Mouse (Mus musculus) 416B (cell line): ENCODE measurements around the gene Adcy5.

Experiments used
- DNase-seq: peaks from one replicate; pipeline ENCODE4 v3.0.0; 2011; ENCODE audit warnings: low read depth

Adcy5 gene

GRCm38 (mm10) chr16:35270353-35270934 is 115.8 kb downstream of the Adcy5 start:
- peak; percentile 77 for DNase-seq

GRCm38 (mm10) chr16:35270945-35271344 is 116.3 kb downstream of the Adcy5 start:
- DNase-seq = no peak

- peak; percentile 59 for DNase-seq
Measured at GRCm38 (mm10) chr16:35271572-35271971, 116.9 kb downstream of the Adcy5 start.

GRCm38 (mm10) chr16:35272417-35272816 is 117.7 kb downstream of the Adcy5 start:
- DNase-seq = peak; percentile 6

GRCm38 (mm10) chr16:35278166-35278565 is 123.5 kb downstream of the Adcy5 start:
- no peak for DNase-seq

GRCm38 (mm10) chr16:35282456-35282855 is 127.8 kb downstream of the Adcy5 start:
- no peak for DNase-seq

GRCm38 (mm10) chr16:35285821-35286220 is 131.1 kb downstream of the Adcy5 start:
- no peak for DNase-seq

- no peak for DNase-seq
Measured at GRCm38 (mm10) chr16:35287244-35287643, 132.6 kb downstream of the Adcy5 start.

- no peak for DNase-seq
Measured at GRCm38 (mm10) chr16:35297786-35298185, 143.1 kb downstream of the Adcy5 start.

- no peak for DNase-seq
Measured at GRCm38 (mm10) chr16:35300156-35300555, 145.5 kb downstream of the Adcy5 start.

GRCm38 (mm10) chr16:35302441-35303280 is 148.0 kb downstream of the Adcy5 start:
- DNase-seq = peak; percentile 45

GRCm38 (mm10) chr16:35303721-35304120 is 149.0 kb downstream of the Adcy5 start:
- no peak for DNase-seq

GRCm38 (mm10) chr16:35304416-35304815 is 149.7 kb downstream of the Adcy5 start:
- DNase-seq = no peak

- DNase-seq = no peak
Measured at GRCm38 (mm10) chr16:35305226-35305625, 150.5 kb downstream of the Adcy5 start.

GRCm38 (mm10) chr16:35306631-35307030 is 152.0 kb downstream of the Adcy5 start:
- DNase-seq = no peak

GRCm38 (mm10) chr16:35307331-35307730 is 152.7 kb downstream of the Adcy5 start:
- no peak for DNase-seq

- no peak for DNase-seq
Measured at GRCm38 (mm10) chr16:35308016-35308415, 153.3 kb downstream of the Adcy5 start.

- no peak for DNase-seq
Measured at GRCm38 (mm10) chr16:35308486-35309143, 153.9 kb downstream of the Adcy5 start.

GRCm38 (mm10) chr16:35309634-35310033 is 155.0 kb downstream of the Adcy5 start:
- no peak for DNase-seq

GRCm38 (mm10) chr16:35310551-35311110 is 156.0 kb downstream of the Adcy5 start:
- no peak for DNase-seq

GRCm38 (mm10) chr16:35311586-35311985 is 156.9 kb downstream of the Adcy5 start:
- DNase-seq = no peak

- DNase-seq = no peak
Measured at GRCm38 (mm10) chr16:35315496-35315895, 160.8 kb downstream of the Adcy5 start.

GRCm38 (mm10) chr16:35316856-35317264 is 162.2 kb downstream of the Adcy5 start:
- no peak for DNase-seq
